Mouse (Mus musculus) erythroblast, embryonic 14.5 days (primary cell): ENCODE data around the gene Hmgb1. TPM values are rescaled to one million over a fixed set of nuclear protein-coding genes. Genes with fewer than 3 reads are reported as not detected.
"Not testable (repeated sequence)": the region's sequence is repeated elsewhere in the genome, so short reads cannot be mapped to it uniquely, and the experiment has no call there.

Experiments
- H3K27me3 ChIP-seq: 2 replicates; pipeline ENCODE4 v1.6.1; 2012; ENCODE audit warnings: inconsistent platforms; ENCODE audit not compliant: control insufficient read depth
- H3K36me3 ChIP-seq: 2 replicates; pipeline ENCODE4 v1.6.1; 2012; ENCODE audit warnings: mild to moderate bottlenecking, inconsistent platforms; ENCODE audit not compliant: control insufficient read depth
- H3K4me1 ChIP-seq: 2 replicates; pipeline ENCODE4 v1.6.1; 2012; ENCODE audit warnings: inconsistent platforms; ENCODE audit not compliant: control insufficient read depth
- H3K4me3 ChIP-seq: replicated peaks from 2 replicates; pipeline ENCODE3; 2012; ENCODE audit warnings: moderate library complexity, mild to moderate bottlenecking, inconsistent platforms
- H3K9me3 ChIP-seq: 2 replicates; pipeline ENCODE4 v1.6.1; 2012; ENCODE audit warnings: low read length, inconsistent platforms, mixed read lengths; ENCODE audit not compliant: control insufficient read depth
- GATA1 ChIP-seq: IDR thresholded peaks from 2 replicates; pipeline ENCODE4 v1.6.1; 2012; ENCODE audit warnings: low read length, inconsistent platforms, mixed read lengths
- TAL1 ChIP-seq: IDR thresholded peaks from 3 replicates; pipeline ENCODE4 v1.6.1; 2012; ENCODE audit warnings: low read length, inconsistent platforms, mixed read lengths
- polyA plus RNA-seq: library from polyadenylated mRNA; stranded (reverse); fragments of >175 nt; gene quantifications from 2 replicates; pipeline ENCODE4 v1.2.3, GENCODE M21; 2012

Gene Hmgb1
- polyA plus RNA-seq, 1 experiment, result 99.1 TPM

DNA sequence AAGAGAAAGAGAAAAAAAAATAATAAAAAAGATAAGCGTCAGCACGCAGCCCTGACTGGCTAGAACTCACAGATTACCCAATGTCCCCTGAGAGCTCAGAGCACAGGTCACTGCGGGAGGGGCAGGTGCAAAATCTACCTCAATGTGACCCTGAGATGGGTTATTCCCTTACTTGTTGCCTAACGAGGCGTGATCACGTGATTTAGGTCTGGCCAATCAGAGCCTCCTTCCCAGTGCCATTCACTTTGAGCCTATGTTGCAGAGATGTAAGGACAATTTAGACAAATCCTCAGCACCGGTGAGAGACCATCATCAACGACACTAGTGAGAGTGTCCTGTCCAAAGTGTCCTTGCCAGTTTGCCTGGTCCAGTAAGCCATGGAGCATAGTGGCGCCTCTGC, 44.0 kb downstream of the Hmgb1 start:
- Histone ChIP-seq H3K4me3 (no peak overlapping the region), H3K27me3 (no peaks in the 10 kb centered on the region), H3K36me3 (no peaks in the 10 kb centered on the region; the same call in 1 of the 2 replicates), H3K9me3 (no peaks in the 10 kb centered on the region), H3K4me1 (peaks cover 35% of the 10 kb centered on the region)
- no peak for TF ChIP-seq TAL1

GRCm38 (mm10) chr5:149138087-149138486, 46.2 kb downstream of the Hmgb1 start:
- not testable (repeated sequence) for H3K36me3 ChIP-seq, H3K27me3 ChIP-seq, H3K4me3 ChIP-seq, H3K9me3 ChIP-seq
- peaks cover 55% of the 10 kb centered on the region for H3K4me1 ChIP-seq

GRCm38 (mm10) chr5:149137447-149137846, 46.8 kb downstream of the Hmgb1 start:
- peaks cover 56% of the 10 kb centered on the region for H3K4me1 ChIP-seq
- no peaks in the 10 kb centered on the region for H3K27me3 ChIP-seq
- TF ChIP-seq GATA1 (no peak), TAL1 (no peak)
- no peaks in the 10 kb centered on the region; the same call in 1 of the 2 replicates for H3K36me3 ChIP-seq
- no peaks in the 10 kb centered on the region for H3K9me3 ChIP-seq
- H3K4me3 ChIP-seq, result peak overlapping the region; percentile 27

DNA sequence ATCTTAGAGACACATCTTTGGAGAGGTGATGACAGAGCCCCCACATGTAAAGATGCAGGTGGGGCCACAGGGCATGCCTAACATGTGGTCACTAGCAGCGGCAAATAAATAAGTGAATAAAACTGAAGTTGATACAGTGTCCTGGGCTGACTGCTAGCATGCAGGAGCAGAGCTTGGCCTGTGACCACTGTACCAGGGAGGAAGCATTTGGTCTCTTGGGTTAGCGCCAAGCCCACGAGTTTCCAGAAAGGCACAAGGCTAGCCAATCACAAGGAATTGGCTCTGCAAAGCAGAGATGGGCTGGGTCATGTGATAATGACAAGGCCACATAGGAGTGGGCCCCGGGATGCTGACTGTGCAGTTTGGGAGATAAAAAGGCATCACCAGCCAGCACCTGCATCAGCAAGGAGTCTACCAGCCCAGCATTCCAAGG, 47.3 kb downstream of the Hmgb1 start:
- H3K36me3 ChIP-seq, result no peaks in the 10 kb centered on the region; the same call in 1 of the 2 replicates
- TF ChIP-seq GATA1, result peak; percentile 56
- peak; percentile 54; the same call in 2 of the 3 replicates for TF ChIP-seq TAL1
- H3K4me1 ChIP-seq, result peaks cover 58% of the 10 kb centered on the region
- peak overlapping the region; percentile 27 for H3K4me3 ChIP-seq
- H3K27me3 ChIP-seq, result no peaks in the 10 kb centered on the region
- H3K9me3 ChIP-seq, result no peaks in the 10 kb centered on the region

DNA sequence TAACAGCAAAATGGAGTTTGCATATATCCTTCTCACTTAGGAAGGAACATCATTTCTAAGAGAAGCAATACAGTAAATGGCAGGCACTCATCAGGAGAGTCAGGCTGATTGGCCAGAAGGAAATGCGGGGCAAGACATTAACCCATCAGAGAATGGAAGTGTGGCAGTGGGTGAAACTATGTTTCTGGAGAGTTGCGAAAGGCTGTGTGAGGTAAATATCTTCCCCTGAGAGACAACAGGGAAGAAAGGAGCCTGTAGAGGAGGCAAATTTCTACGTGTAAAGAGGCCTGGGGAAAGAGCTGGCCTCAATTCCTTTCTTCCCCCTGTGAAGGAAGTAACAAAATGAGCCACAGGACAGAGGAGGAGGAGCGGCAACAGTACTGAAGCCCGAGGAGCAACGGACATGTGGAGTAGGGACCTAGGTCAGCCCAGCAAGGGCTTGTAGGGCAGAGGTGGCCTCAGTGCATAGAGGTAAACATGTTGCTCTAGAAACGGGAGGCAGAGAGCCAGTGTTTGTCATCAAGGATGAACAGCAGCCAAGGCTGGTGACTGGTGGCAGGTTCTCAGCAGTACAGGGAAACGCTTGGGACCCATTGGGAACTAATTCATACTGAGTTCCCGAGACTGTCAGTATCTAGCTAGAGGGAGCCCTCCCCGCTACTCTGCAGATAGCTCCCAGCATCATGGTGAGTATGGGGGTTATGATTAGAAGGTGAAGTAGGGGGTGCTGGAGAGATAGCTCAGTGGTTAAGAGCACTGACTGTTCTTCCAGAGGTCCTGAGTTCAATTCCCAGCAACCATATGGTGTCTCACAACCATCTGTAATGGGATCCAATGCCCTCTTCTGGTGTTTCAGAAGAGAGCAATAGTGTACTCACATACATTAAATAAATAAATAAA, 48.6 kb downstream of the Hmgb1 start:
- H3K4me3 ChIP-seq, result peak overlapping the region; percentile 15
- H3K9me3 ChIP-seq, result no peaks in the 10 kb centered on the region
- TF ChIP-seq TAL1, result no peak
- TF ChIP-seq GATA1, result no peak
- peaks cover 58% of the 10 kb centered on the region for H3K4me1 ChIP-seq
- no peaks in the 10 kb centered on the region; the same call in 1 of the 2 replicates for H3K36me3 ChIP-seq
- H3K27me3 ChIP-seq, result no peaks in the 10 kb centered on the region

DNA sequence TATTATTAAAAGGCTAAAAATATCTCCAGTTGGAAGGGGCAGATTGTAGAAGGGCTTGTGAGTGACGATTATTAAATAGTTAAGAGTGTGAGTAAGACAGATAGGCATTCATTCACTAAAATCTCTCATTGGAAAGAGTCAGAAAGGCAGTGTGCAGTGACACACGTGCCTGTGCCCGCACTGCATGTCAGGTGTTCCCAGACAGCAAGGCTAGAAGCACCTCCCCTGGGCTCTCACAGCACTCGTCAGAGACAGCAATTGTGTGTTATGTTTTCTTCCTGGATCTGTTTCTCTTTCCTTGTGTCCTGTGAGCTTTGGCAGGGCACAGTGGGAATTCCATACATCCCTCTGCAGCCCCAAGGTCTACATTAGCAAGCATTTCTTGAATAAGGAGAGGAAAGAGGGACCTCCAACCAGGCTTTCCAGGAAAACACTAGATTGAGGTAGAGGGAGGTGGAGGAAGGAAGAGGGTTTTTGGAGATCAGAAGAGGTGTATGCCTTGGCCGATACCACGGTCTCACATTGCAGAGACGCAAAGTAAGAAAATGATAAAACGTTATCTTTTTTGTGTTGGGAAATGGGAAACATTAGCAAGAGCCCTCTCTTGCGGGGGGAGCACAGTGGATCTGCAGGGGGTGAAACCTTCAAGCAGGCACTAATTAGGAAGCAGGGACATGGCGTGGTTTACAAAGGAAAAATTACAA, 49.4 kb downstream of the Hmgb1 start:
- TF ChIP-seq TAL1 (no peak), GATA1 (no peak)
- peak overlapping the region; percentile 25 for H3K4me3 ChIP-seq
- no peaks in the 10 kb centered on the region for H3K9me3 ChIP-seq

DNA sequence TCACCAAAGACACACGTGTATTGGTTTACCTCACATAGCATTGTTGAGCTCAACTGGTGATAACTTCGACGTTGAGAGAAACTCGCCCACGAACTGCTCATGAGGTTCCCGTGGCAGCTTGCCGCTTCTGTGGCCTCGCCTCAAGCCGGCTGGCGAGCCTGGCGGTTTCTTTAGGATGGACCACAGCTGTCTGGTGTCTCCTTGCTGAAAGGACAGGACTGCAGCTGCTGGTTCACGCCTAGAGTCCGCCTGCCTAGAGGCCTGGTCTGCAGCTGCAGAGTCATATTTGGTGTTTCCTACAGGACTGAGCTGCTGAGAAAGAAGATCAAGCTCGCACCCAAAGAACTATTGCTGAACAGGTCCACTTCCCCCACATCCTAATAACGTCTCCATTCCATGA, 55.8 kb downstream of the Hmgb1 start:
- no peak for TF ChIP-seq GATA1
- no peak for TF ChIP-seq TAL1
- no peaks in the 10 kb centered on the region for H3K36me3 ChIP-seq
- peaks cover 6% of the 10 kb centered on the region for H3K4me1 ChIP-seq
- H3K9me3 ChIP-seq, result no peaks in the 10 kb centered on the region
- peaks cover 5% of the 10 kb centered on the region for H3K27me3 ChIP-seq
- H3K4me3 ChIP-seq, result no peak overlapping the region

More for the DNA sequence above, 49.4 kb downstream of the Hmgb1 start:
- H3K36me3 ChIP-seq, result no peaks in the 10 kb centered on the region; the same call in 1 of the 2 replicates
- no peaks in the 10 kb centered on the region for H3K27me3 ChIP-seq
- peaks cover 57% of the 10 kb centered on the region for H3K4me1 ChIP-seq

- H3K27me3 ChIP-seq, result peaks cover 5% of the 10 kb centered on the region
- no peak for TF ChIP-seq TAL1
- no peak for TF ChIP-seq GATA1
- H3K4me1 ChIP-seq, result no peaks in the 10 kb centered on the region
- no peaks in the 10 kb centered on the region for H3K9me3 ChIP-seq
- no peak overlapping the region for H3K4me3 ChIP-seq
- H3K36me3 ChIP-seq, result no peaks in the 10 kb centered on the region
Observed at GRCm38 (mm10) chr5:149123795-149124194, 60.5 kb downstream of the Hmgb1 start.

GRCm38 (mm10) chr5:149119341-149119881, 64.9 kb downstream of the Hmgb1 start:
- Histone ChIP-seq H3K9me3 (no peaks in the 10 kb centered on the region), H3K4me3 (no peak overlapping the region), H3K27me3 (no peaks in the 10 kb centered on the region; the same call in 1 of the 2 replicates), H3K36me3 (no peaks in the 10 kb centered on the region), H3K4me1 (no peaks in the 10 kb centered on the region)
- TF ChIP-seq TAL1, result no peak
- TF ChIP-seq GATA1, result no peak
